In the genomic region with DNA sequence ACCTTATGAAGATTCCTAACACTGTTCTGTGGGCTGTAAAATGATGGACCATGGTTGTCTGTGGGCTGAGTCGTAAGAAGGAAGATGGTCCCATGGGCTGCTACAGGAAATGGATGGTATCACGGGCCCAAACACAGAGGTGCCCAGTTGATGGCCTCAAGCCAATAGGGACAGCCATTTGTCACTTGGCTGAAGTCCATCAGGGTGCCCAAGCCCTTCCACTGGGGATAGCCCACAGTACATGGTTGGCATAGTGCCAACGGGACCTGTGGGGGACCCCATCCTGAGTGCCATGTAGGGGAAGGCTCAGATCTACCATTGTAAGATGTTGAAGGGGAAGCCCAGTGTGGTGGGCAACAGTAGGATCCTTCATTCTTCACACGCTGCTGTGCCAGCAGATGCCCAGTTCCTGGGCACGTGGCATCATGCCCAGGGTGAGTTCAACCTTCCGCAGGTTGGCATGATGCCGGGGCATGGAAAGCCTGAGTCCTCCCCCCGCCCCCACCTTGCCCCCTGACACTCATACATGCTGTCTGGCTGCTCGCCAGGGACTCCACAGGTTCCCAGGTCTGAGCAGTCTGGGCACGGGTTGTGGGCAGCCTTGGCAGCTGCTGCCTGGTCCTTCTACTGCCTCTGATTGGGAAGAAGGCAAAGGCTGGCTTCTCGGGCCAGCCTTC, we compare ENCODE assay signal across 8 mouse cellular contexts.
A peak's percentile ranks its signal among the peaks of the same experiment; 100 is the strongest.
DNase-seq lines count a peak whose midpoint lies in the region; ATAC-seq lines count a peak whose summit lies in the region.

No protein-coding gene starts in this region.

- intact Hi-C loops in gastrocnemius, postnatal 36 days (cut with DNase I): loop anchor here (5.0 kb wide), 1 partner anchor 41 kb away; no protein-coding TSS in a partner anchor

- whole genome bisulfite sequencing in forebrain, embryonic 12.5 days: 84% methylated on average over 11 of the region's 11 CpGs
- 47% methylated on average over 11 of the region's 11 CpGs for WGBS in neural tube, embryonic 14.5 days

- no peak overlapping the region for H3K4me3 ChIP-seq in forebrain, embryonic 12.5 days (replicated peaks)
- no peak overlapping the region for H3K4me3 ChIP-seq in neural tube, embryonic 14.5 days (ENCODE audit: low read depth, low read length)

- H3K36me3 ChIP-seq in forebrain, embryonic 12.5 days (replicated peaks): no peaks in the 10 kb centered on the region
- no peaks in the 10 kb centered on the region for H3K36me3 ChIP-seq in neural tube, embryonic 14.5 days (ENCODE audit: control insufficient read depth, insufficient read depth, low read length)

- H3K27me3 ChIP-seq in forebrain, embryonic 12.5 days: peaks cover 67% of the 10 kb centered on the region
- peaks cover 21% of the 10 kb centered on the region for H3K27me3 ChIP-seq in neural tube, embryonic 14.5 days (ENCODE audit: control insufficient read depth, insufficient read depth, low read length)

- H3K9ac ChIP-seq in forebrain, embryonic 12.5 days: no peak overlapping the region
- H3K9ac ChIP-seq in neural tube, embryonic 14.5 days (replicated peaks; ENCODE audit: low read depth, low read length): no peak overlapping the region

- no peaks in the 10 kb centered on the region for H3K9me3 ChIP-seq in forebrain, embryonic 12.5 days
- H3K9me3 ChIP-seq in neural tube, embryonic 14.5 days (ENCODE audit: control insufficient read depth, low read length): no peaks in the 10 kb centered on the region

- peak; percentile 33; the same call in 1 of the 2 replicates for ATAC-seq in forebrain, embryonic 12.5 days (ENCODE audit: low FRiP score)
- ATAC-seq in neural tube, embryonic 14.5 days (ENCODE audit: low read depth): peak; percentile 70
- no peak for ATAC-seq in megakaryocyte progenitor cell, adult 5-6 weeks (replicated peaks; ENCODE audit: poor library complexity)

- no peak overlapping the region for H3K4me2 ChIP-seq in forebrain, embryonic 12.5 days
- no peak overlapping the region for H3K4me2 ChIP-seq in neural tube, embryonic 14.5 days (ENCODE audit: low read depth, low read length)

- H3K27ac ChIP-seq in forebrain, embryonic 12.5 days: peak overlapping the region; percentile 60
- no peak overlapping the region for H3K27ac ChIP-seq in neural tube, embryonic 14.5 days (ENCODE audit: low read depth, low read length)

- peak; percentile 52 for DNase-seq in gastrocnemius, postnatal 10 days
- no peak for DNase-seq in gastrocnemius, postnatal 36 days
- DNase-seq in Muller cell, postnatal 12 days (ENCODE audit: inconsistent ontology term): peak; percentile 81
- DNase-seq in kidney, postnatal 25 days: peak; percentile 97 to 98
- no peak for DNase-seq in natural killer cell, adult 2 months (ENCODE audit: low spot score in 2 of 2)

- peaks cover 49% of the 10 kb centered on the region for H3K4me1 ChIP-seq in forebrain, embryonic 12.5 days
- H3K4me1 ChIP-seq in neural tube, embryonic 14.5 days (ENCODE audit: control insufficient read depth, insufficient read depth, low read length): peaks cover 20% of the 10 kb centered on the region; the same call in 1 of the 2 replicates

Comparison
In these comparisons a context has a peak if more than half of its experiments do, and no peak if none do; other contexts are left out.
1. DNase-seq: peak in gastrocnemius, postnatal 10 days (single experiment), Muller cell, postnatal 12 days (single experiment) and kidney, postnatal 25 days (2 of 2); none in gastrocnemius, postnatal 36 days (0 of 2) and natural killer cell, adult 2 months (0 of 2).